Mouse (Mus musculus) CH12.LX (cell line): ENCODE data around the gene Iyd.

Source experiments
- CHD1 ChIP-seq: IDR thresholded peaks from 2 replicates; pipeline ENCODE4 v1.6.1; 2012; ENCODE audit warnings: low read depth, low read length, improper control_type of control experiment, inconsistent platforms
- CTCF ChIP-seq, 2 experiments: IDR thresholded peaks in 1 of 2; conservative IDR thresholded peaks in 1 of 2; 2 replicates each; pipeline ENCODE4 v1.5.1; 2011 to 2012; ENCODE audit warnings: low read depth in 2 of 2, low read length in 2 of 2, improper control_type of control experiment in 1 of 2, inconsistent platforms in 1 of 2, mild to moderate bottlenecking in 1 of 2, moderate library complexity in 1 of 2
- E2F4 ChIP-seq: IDR thresholded peaks from 2 replicates; pipeline ENCODE4 v1.6.1; 2011; ENCODE audit warnings: low read depth, low read length, improper control_type of control experiment; ENCODE audit not compliant: insufficient replicate concordance
- HCFC1 ChIP-seq: IDR thresholded peaks from 2 replicates; pipeline ENCODE4 v1.6.1; 2012; ENCODE audit warnings: low read depth, mild to moderate bottlenecking, inconsistent platforms, low read length, improper control_type of control experiment
- MYC ChIP-seq: IDR thresholded peaks from 2 replicates; pipeline ENCODE4 v1.6.1; 2011; ENCODE audit warnings: low read depth, mild to moderate bottlenecking, improper control_type of control experiment, low read length
- PAX5 ChIP-seq: IDR thresholded peaks from 2 replicates; pipeline ENCODE4 v1.6.1; 2012; ENCODE audit warnings: low read length, inconsistent platforms, mixed read lengths
- POLR2A ChIP-seq: IDR thresholded peaks from 2 replicates; pipeline ENCODE4 v1.6.1; 2011; ENCODE audit warnings: low read depth, mild to moderate bottlenecking, improper control_type of control experiment, low read length

- TF ChIP-seq E2F4 (no peak), CHD1 (no peak), MYC (no peak), HCFC1 (no peak), CTCF (conservative IDR thresholded peaks at IDR 0.05 in 1 of 2, IDR thresholded peaks at IDR 0.05 in 1 of 2; ENCODE audit: low read depth in 2 of 2, low read length in 2 of 2) (no peak), PAX5 (no peak), POLR2A (no peak)
These were observed 16.8 kb upstream of the Iyd start for GRCm38 (mm10) chr10:3523044-3523793.
